Mouse (Mus musculus) thymus, adult 2 months (tissue): ENCODE results near the gene Kank2. TPM values are rescaled to one million over a fixed set of nuclear protein-coding genes. Genes with fewer than 3 reads are reported as not detected.

Experiments used
- DNase-seq: peaks from one replicate; pipeline ENCODE4 v3.0.0; 2021
- H3K27ac ChIP-seq: fragments of 200-500 bp; 2 replicates; pipeline ENCODE4 v1.5.1; 2012; ENCODE audit warnings: low read length, control low read depth; ENCODE audit not compliant: control insufficient read depth, insufficient read depth
- H3K27me3 ChIP-seq: fragments of 200-500 bp; 2 replicates; pipeline ENCODE4 v1.6.1; 2012; ENCODE audit warnings: mild to moderate bottlenecking, low read length, moderate library complexity, mixed read lengths; ENCODE audit not compliant: control insufficient read depth, insufficient read depth
- H3K36me3 ChIP-seq: fragments of 200-500 bp; 2 replicates; pipeline ENCODE4 v1.6.1; 2012; ENCODE audit warnings: mild to moderate bottlenecking, low read length, moderate library complexity; ENCODE audit not compliant: control insufficient read depth, insufficient read depth
- H3K4me1 ChIP-seq: fragments of 200-500 bp; replicated peaks from 2 replicates; pipeline ENCODE4 v1.6.1; 2012; ENCODE audit warnings: low read length; ENCODE audit not compliant: control insufficient read depth, insufficient read depth
- H3K4me3 ChIP-seq: fragments of 200-500 bp; 2 replicates; pipeline ENCODE4 v1.5.1; 2012; ENCODE audit warnings: mild to moderate bottlenecking, low read length, control low read depth, moderate library complexity; ENCODE audit not compliant: control insufficient read depth, insufficient read depth
- CTCF ChIP-seq: fragments of 200-500 bp; IDR thresholded peaks from 2 replicates; pipeline ENCODE4 v1.5.1; 2012; ENCODE audit warnings: mild to moderate bottlenecking, control low read depth, low read length, moderate library complexity, borderline replicate concordance; ENCODE audit not compliant: control insufficient read depth, poor library complexity, insufficient read depth; ENCODE audit errors: extremely low read depth
- POLR2A ChIP-seq: fragments of 200-500 bp; IDR thresholded peaks from 2 replicates; pipeline ENCODE4 v1.6.1; 2012; ENCODE audit warnings: mild to moderate bottlenecking, low read length, control low read depth, moderate library complexity; ENCODE audit not compliant: control insufficient read depth, poor library complexity, insufficient read depth; ENCODE audit errors: extremely low read depth
- WGBS: fragments of 180-500 bp; shearing (Covaris S2); methylation state at CpG from one replicate; pipeline ENCODE4 v1.1.7; 2018; 5-methylcytosine and 5-hydroxymethylcytosine counted together
- polyA plus RNA-seq: library from polyadenylated mRNA; depleted of rRNA; stranded (reverse); fragments of >200 nt; gene quantifications from 2 replicates; pipeline ENCODE4 v1.2.3, GENCODE M21; 2012

Kank2 gene
- polyA plus RNA-seq, 1 experiment, result 12.6 TPM

GRCm38 (mm10) chr9:21803986-21804644 lies 5.6 kb upstream of the Kank2 start:
- H3K4me3 ChIP-seq, result no peak overlapping the region
- DNase-seq, result peak; percentile 73
- WGBS, result 46% methylated on average over 13 of the region's 13 CpGs
- no peak overlapping the region for H3K27ac ChIP-seq
- TF ChIP-seq CTCF (peak; percentile 81; the same call in 1 of the 2 replicates), POLR2A (no peak)
- H3K27me3 ChIP-seq, result no peaks in the 10 kb centered on the region
- H3K4me1 ChIP-seq, result 0 out of 2 replicates have a peak, but pooled peaks cover 4% of the 10 kb centered on the region
- no peaks in the 10 kb centered on the region for H3K36me3 ChIP-seq

GRCm38 (mm10) chr9:21801591-21801990 lies 3.0 kb upstream of the Kank2 start:
- 92% methylated on average over 7 of the region's 7 CpGs for WGBS
- Histone ChIP-seq H3K36me3 (no peaks in the 10 kb centered on the region), H3K27ac (no peak overlapping the region), H3K4me1 (peaks cover 14% of the 10 kb centered on the region), H3K27me3 (no peaks in the 10 kb centered on the region), H3K4me3 (no peak overlapping the region)
- no peak for DNase-seq
- TF ChIP-seq CTCF (no peak), POLR2A (no peak)

- H3K27me3 ChIP-seq, result no peaks in the 10 kb centered on the region
- H3K4me3 ChIP-seq, result no peak overlapping the region
- no peak for DNase-seq
- 83% methylated on average over 7 of the region's 7 CpGs for WGBS
- no peaks in the 10 kb centered on the region for H3K36me3 ChIP-seq
- TF ChIP-seq CTCF (no peak), POLR2A (no peak)
- H3K27ac ChIP-seq, result no peak overlapping the region
- H3K4me1 ChIP-seq, result peaks cover 14% of the 10 kb centered on the region
These were observed 2.6 kb upstream of the Kank2 start for GRCm38 (mm10) chr9:21801121-21801520.

- H3K36me3 ChIP-seq, result no peaks in the 10 kb centered on the region
- no peak overlapping the region for H3K27ac ChIP-seq
- no peaks in the 10 kb centered on the region for H3K27me3 ChIP-seq
- 75% methylated on average over 3 of the region's 3 CpGs for WGBS
- peaks cover 10% of the 10 kb centered on the region for H3K4me1 ChIP-seq
- no peak for DNase-seq
- TF ChIP-seq CTCF, result no peak
- no peak for TF ChIP-seq POLR2A
- H3K4me3 ChIP-seq, result no peak overlapping the region
These were observed 436 bp upstream of the Kank2 start for GRCm38 (mm10) chr9:21799010-21799350.

- Histone ChIP-seq H3K27ac (no peak overlapping the region), H3K27me3 (no peaks in the 10 kb centered on the region), H3K4me1 (peaks cover 10% of the 10 kb centered on the region), H3K4me3 (peak overlapping the region; percentile 58), H3K36me3 (no peaks in the 10 kb centered on the region)
- no peak for TF ChIP-seq CTCF
- no peak for TF ChIP-seq POLR2A
- DNase-seq, result peak; percentile 24
- 2% methylated on average over 26 of the region's 26 CpGs for WGBS
These were observed 611 bp downstream of the Kank2 start for GRCm38 (mm10) chr9:21797921-21798344.

GRCm38 (mm10) chr9:21796919-21797318 lies 1.6 kb downstream of the Kank2 start:
- Histone ChIP-seq H3K4me1 (peaks cover 10% of the 10 kb centered on the region), H3K4me3 (no peak overlapping the region), H3K27me3 (no peaks in the 10 kb centered on the region), H3K27ac (no peak overlapping the region), H3K36me3 (no peaks in the 10 kb centered on the region)
- WGBS, result 75% methylated on average over 3 of the region's 3 CpGs
- TF ChIP-seq CTCF (no peak), POLR2A (no peak)
- DNase-seq, result no peak

- Histone ChIP-seq H3K4me3 (no peak overlapping the region), H3K4me1 (peaks cover 10% of the 10 kb centered on the region), H3K27me3 (no peaks in the 10 kb centered on the region), H3K27ac (no peak overlapping the region), H3K36me3 (no peaks in the 10 kb centered on the region)
- 54% methylated on average over 3 of the region's 3 CpGs for WGBS
- TF ChIP-seq CTCF (no peak), POLR2A (no peak)
- no peak for DNase-seq
These were observed 2.3 kb downstream of the Kank2 start for GRCm38 (mm10) chr9:21796259-21796658.
